Mouse (Mus musculus) intestine, embryonic 14.5 days (tissue): Measurements from ENCODE around the gene Dmwd. TPM values are rescaled to one million over a fixed set of nuclear protein-coding genes. Genes with fewer than 3 reads are reported as not detected.

Experiments
- ATAC-seq: fragments of 200-750 bp; cut with Nextera tagmentation; replicated peaks from 2 replicates; pipeline ENCODE4 v1.8.0; 2017; ENCODE audit warnings: low read depth, moderate number of reproducible peaks, moderate TSS enrichment, moderate library complexity; ENCODE audit not compliant: low FRiP score, low TSS enrichment
- DNase-seq: peaks from one replicate; pipeline ENCODE4 v3.0.0-alpha.2; 2018; ENCODE audit warnings: low spot score
- H3K27ac ChIP-seq: fragments of 300-500 bp; sonication (generic); 2 replicates; pipeline ENCODE4 v1.5.1; 2014; ENCODE audit warnings: low read depth, mild to moderate bottlenecking, control low read depth
- H3K27me3 ChIP-seq: fragments of 300-500 bp; sonication (generic); replicated peaks from 2 replicates; pipeline ENCODE4 v1.6.1; 2014; ENCODE audit warnings: low read length, control low read depth; ENCODE audit not compliant: control insufficient read depth, insufficient read depth
- H3K36me3 ChIP-seq: fragments of 300-500 bp; sonication (generic); 2 replicates; pipeline ENCODE4 v1.6.1; 2014; ENCODE audit warnings: low read length, control low read depth; ENCODE audit not compliant: control insufficient read depth, insufficient read depth
- H3K4me1 ChIP-seq: fragments of 300-500 bp; sonication (generic); replicated peaks from 2 replicates; pipeline ENCODE4 v1.6.1; 2014; ENCODE audit warnings: low read length, control low read depth, mixed read lengths; ENCODE audit not compliant: control insufficient read depth, insufficient read depth
- H3K4me2 ChIP-seq: fragments of 300-500 bp; sonication (generic); 2 replicates; pipeline ENCODE4 v1.6.1; 2014; ENCODE audit warnings: low read length
- H3K4me3 ChIP-seq: fragments of 300-500 bp; sonication (generic); 2 replicates; pipeline ENCODE4 v1.5.1; 2014; ENCODE audit warnings: low read depth, low read length, control low read depth, mixed read lengths
- H3K9ac ChIP-seq: fragments of 300-500 bp; sonication (generic); 2 replicates; pipeline ENCODE4 v1.6.1; 2014; ENCODE audit warnings: mild to moderate bottlenecking, low read length
- H3K9me3 ChIP-seq: fragments of 300-500 bp; sonication (generic); 2 replicates; pipeline ENCODE4 v1.6.1; 2016; ENCODE audit warnings: low read length, control low read depth; ENCODE audit not compliant: control insufficient read depth
- WGBS: fragments of 180-500 bp; shearing (Covaris S2); extraction: QIAGEN DNeasy Blood & Tissue Kit; methylation state at CpG from one replicate; pipeline ENCODE4 v1.1.7; 2014; 5-methylcytosine and 5-hydroxymethylcytosine counted together
- microRNA-seq: library from miRNA; unstranded; fragments of <30 nt; microRNA quantifications from one replicate; pipeline ENCODE4, GENCODE M21; 2016
- polyA plus RNA-seq: library from polyadenylated mRNA; unstranded; fragments of >200 nt; fragmentation: Nextera tagmentation; extraction: Ambion mirVana; gene quantifications from 2 replicates; pipeline ENCODE4 v1.2.1, GENCODE M21; 2014

Gene Dmwd
- polyA plus RNA-seq, 1 experiment from 2014 or later: 15.8 TPM

DNA sequence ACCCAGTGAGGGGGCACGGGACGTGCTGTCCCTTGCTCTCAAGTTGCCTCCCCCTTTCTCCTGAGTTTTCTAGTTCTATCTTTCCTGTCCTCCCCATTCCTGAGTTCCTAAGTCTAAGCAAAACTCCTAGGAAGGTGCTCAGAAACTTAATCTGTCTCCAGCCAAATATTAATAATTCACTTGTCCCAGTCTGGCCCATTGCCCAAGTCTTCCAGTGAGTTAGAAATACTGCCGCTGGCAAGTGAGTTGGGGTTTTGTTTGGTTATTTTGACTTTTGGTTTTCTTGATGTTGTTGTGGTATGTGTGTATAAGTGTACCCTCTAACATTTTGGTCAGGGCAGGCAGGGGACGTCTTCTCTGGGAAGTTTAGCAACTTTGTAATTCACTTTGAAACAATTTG is 45.7 kb downstream of the Dmwd start:
- WGBS: 90% methylated on average over 4 of the region's 4 CpGs
- no peak for DNase-seq

GRCm38 (mm10) chr7:19124713-19125112 is 48.7 kb downstream of the Dmwd start:
- Histone ChIP-seq H3K36me3 (peaks cover 9% of the 10 kb centered on the region), H3K4me2 (no peak overlapping the region), H3K4me3 (no peak overlapping the region), H3K9ac (no peak overlapping the region), H3K27me3 (no peaks in the 10 kb centered on the region), H3K27ac (no peak overlapping the region), H3K4me1 (peaks cover 8% of the 10 kb centered on the region), H3K9me3 (peaks cover 3% of the 10 kb centered on the region; the same call in 1 of the 2 replicates)
- WGBS: 91% methylated on average over 6 of the region's 6 CpGs
- ATAC-seq (no peak), DNase-seq (no peak)

More for the DNA sequence above, 45.7 kb downstream of the Dmwd start:
- no peaks in the 10 kb centered on the region for H3K36me3 ChIP-seq
- no peak overlapping the region for H3K4me3 ChIP-seq
- no peak for ATAC-seq
- H3K27me3 ChIP-seq: no peaks in the 10 kb centered on the region
- H3K4me1 ChIP-seq: peaks cover 8% of the 10 kb centered on the region
- H3K9ac ChIP-seq: no peak overlapping the region
- H3K4me2 ChIP-seq: no peak overlapping the region
- no peak overlapping the region for H3K27ac ChIP-seq
- H3K9me3 ChIP-seq: peaks cover 7% of the 10 kb centered on the region; the same call in 1 of the 2 replicates

- no peaks in the 10 kb centered on the region for H3K27me3 ChIP-seq
- H3K4me1 ChIP-seq: peaks cover 12% of the 10 kb centered on the region; the same call in 1 of the 2 replicates
- H3K27ac ChIP-seq: no peak overlapping the region
- no peak for DNase-seq
- no peaks in the 10 kb centered on the region for H3K9me3 ChIP-seq
- no peak overlapping the region for H3K9ac ChIP-seq
- no peak overlapping the region for H3K4me3 ChIP-seq
- no peak overlapping the region for H3K4me2 ChIP-seq
- H3K36me3 ChIP-seq: peaks cover 9% of the 10 kb centered on the region
- WGBS: 76% methylated on average over 5 of the region's 5 CpGs
- ATAC-seq: no peak
Observed at GRCm38 (mm10) chr7:19127744-19128143, 51.7 kb downstream of the Dmwd start.

DNA sequence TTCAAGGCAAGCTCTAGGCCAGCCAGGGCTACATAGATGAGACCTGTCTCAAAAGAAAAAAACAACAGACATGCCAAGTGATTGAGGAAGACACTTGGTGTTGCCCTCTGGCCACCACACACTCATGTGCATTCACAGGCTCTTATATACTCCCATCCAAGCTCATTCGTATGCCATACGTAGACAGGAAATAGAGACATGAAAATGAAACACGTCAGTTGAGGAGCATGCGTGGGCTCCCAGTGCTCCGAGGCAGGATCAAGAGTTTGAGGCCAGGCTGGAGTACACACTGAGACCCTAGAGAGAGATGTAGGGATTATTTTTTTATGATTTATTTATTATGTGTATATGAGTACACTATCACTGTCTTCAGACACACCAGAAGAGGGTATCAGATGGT is 53.4 kb downstream of the Dmwd start:
- Histone ChIP-seq H3K27me3 (no peaks in the 10 kb centered on the region), H3K4me2 (no peak overlapping the region), H3K36me3 (peaks cover 9% of the 10 kb centered on the region), H3K4me3 (no peak overlapping the region), H3K9ac (no peak overlapping the region), H3K27ac (no peak overlapping the region), H3K9me3 (no peaks in the 10 kb centered on the region), H3K4me1 (peaks cover 12% of the 10 kb centered on the region; the same call in 1 of the 2 replicates)
- ATAC-seq (no peak), DNase-seq (no peak)
- WGBS: 92% methylated on average over 5 of the region's 5 CpGs

DNA sequence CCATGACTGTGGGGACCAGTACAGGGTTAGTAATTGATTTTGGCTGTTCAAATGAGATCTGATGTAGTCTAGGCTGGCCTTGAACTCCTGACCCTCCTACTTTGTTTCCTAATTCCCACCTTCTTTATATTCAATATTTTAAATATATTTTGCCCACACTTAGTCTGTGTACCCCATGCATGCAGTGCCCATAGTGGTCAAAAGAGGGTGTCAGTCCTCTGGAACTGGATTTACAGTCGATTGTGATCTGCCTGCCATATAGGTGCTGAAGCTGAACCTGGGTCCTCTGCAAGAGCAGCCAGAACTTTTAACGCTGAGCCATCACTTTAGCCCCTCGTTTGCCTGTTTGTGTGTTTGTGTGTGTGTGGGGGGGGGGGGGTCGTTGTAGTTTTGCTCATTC is 54.6 kb downstream of the Dmwd start:
- WGBS: 32% methylated on average over 4 of the region's 4 CpGs
- peaks cover 18% of the 10 kb centered on the region for H3K36me3 ChIP-seq
- peak overlapping the region; percentile 43 for H3K27ac ChIP-seq
- DNase-seq: no peak
- no peak for ATAC-seq
- H3K9me3 ChIP-seq: no peaks in the 10 kb centered on the region
- H3K27me3 ChIP-seq: no peaks in the 10 kb centered on the region
- peak overlapping the region; percentile 67 for H3K4me2 ChIP-seq
- peak overlapping the region; percentile 40 for H3K4me3 ChIP-seq
- H3K4me1 ChIP-seq: peaks cover 12% of the 10 kb centered on the region; the same call in 1 of the 2 replicates
- no peak overlapping the region for H3K9ac ChIP-seq

DNA sequence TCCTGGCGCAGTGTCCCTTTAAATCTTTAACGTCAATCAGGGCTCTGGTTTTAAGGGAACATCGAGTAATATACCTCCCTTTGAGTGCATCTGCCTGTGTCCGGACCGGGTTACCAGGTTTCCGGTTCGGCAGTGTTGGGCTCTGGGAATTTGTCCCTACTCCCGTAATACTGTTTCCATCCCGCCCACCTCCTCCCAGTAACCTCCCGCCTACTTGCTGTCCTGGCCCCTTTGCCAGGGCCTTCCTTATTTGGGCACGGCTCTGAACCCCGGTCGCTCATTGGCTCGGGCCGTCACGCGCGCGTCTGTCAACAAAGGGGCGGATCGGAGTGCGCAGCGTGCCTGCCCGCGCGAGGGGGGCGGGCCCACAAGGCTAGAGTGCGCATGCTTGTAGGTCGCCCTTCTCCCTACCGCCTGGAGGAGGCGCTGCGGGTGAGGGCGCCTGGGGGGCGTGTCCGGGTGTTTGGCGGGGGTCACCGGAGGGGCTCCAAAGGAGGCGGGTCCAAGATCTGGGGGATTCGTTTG is 55.4 kb downstream of the Dmwd start:
- Histone ChIP-seq H3K4me2 (peak overlapping the region; percentile 67), H3K4me3 (peak overlapping the region; percentile 40), H3K27ac (peak overlapping the region; percentile 47), H3K9me3 (no peaks in the 10 kb centered on the region), H3K36me3 (peaks cover 26% of the 10 kb centered on the region), H3K27me3 (no peaks in the 10 kb centered on the region), H3K4me1 (peaks cover 12% of the 10 kb centered on the region; the same call in 1 of the 2 replicates), H3K9ac (peak overlapping the region; percentile 37; the same call in 1 of the 2 replicates)
- DNase-seq (peak; percentile 94), ATAC-seq (peak; percentile 99)
- WGBS: under 1% methylated on average over 39 of the region's 39 CpGs

Small RNA genes lying within 50 kb of the gene (microRNA-seq; reads per million reads assigned to microRNA genes)
- gene Mir3100: 0.76 reads per million

Other genes starting within 250 kb of the Dmwd start
- gene Mill2, start 236.3 kb upstream of the Dmwd start, polyA plus RNA-seq: 0.62 and 1.1 TPM in 2 replicates
- gene Pglyrp1, start 204.9 kb upstream of the Dmwd start, polyA plus RNA-seq: 17.7 and 26.7 TPM in 2 replicates
- 21.5 and 21.7 TPM in 2 replicates for gene Ccdc61, start 165.8 kb upstream of the Dmwd start, polyA plus RNA-seq
- gene Nova2, start 150.3 kb upstream of the Dmwd start, polyA plus RNA-seq: 0.66 and 0.75 TPM in 2 replicates
- gene Nanos2, start 88.8 kb upstream of the Dmwd start, polyA plus RNA-seq: not detected in 2 replicates
- gene Mypop, start 85.0 kb upstream of the Dmwd start, polyA plus RNA-seq: 2.8 and 3.2 TPM in 2 replicates
- gene Irf2bp1, start 72.2 kb upstream of the Dmwd start, polyA plus RNA-seq: 29.5 and 29.6 TPM in 2 replicates
- 21.6 and 21.9 TPM in 2 replicates for gene Foxa3, start 52.7 kb upstream of the Dmwd start, polyA plus RNA-seq
- gene Sympk, start 51.9 kb upstream of the Dmwd start, polyA plus RNA-seq: 23.9 and 26.1 TPM in 2 replicates
- not detected in 2 replicates for gene Rsph6a, start 21.5 kb upstream of the Dmwd start, polyA plus RNA-seq
- 57.4 and 60.0 TPM in 2 replicates for gene Dmpk, start 7.6 kb downstream of the Dmwd start, polyA plus RNA-seq
- 15.7 and 15.8 TPM in 2 replicates for gene Six5, start 18.4 kb downstream of the Dmwd start, polyA plus RNA-seq
- 3.7 and 4.7 TPM in 2 replicates for gene Gm4969, start 42.1 kb downstream of the Dmwd start, polyA plus RNA-seq
- gene Fbxo46, start 43.6 kb downstream of the Dmwd start, polyA plus RNA-seq: 8.1 and 8.8 TPM in 2 replicates
- gene Qpctl, start 73.1 kb downstream of the Dmwd start, polyA plus RNA-seq: 10.1 and 11.0 TPM in 2 replicates
- gene Snrpd2, start 73.5 kb downstream of the Dmwd start, polyA plus RNA-seq: 166 and 167 TPM in 2 replicates
- 2.2 and 2.7 TPM in 2 replicates for gene Gipr, start 89.9 kb downstream of the Dmwd start, polyA plus RNA-seq
- gene Eml2, start 100.2 kb downstream of the Dmwd start, polyA plus RNA-seq: 1.9 and 2.9 TPM in 2 replicates
- 1.2 and 1.5 TPM in 2 replicates for gene Gpr4, start 136.3 kb downstream of the Dmwd start, polyA plus RNA-seq
- gene Opa3, start 152.1 kb downstream of the Dmwd start, polyA plus RNA-seq: 37.4 and 43.9 TPM in 2 replicates
- 78.5 and 79.2 TPM in 2 replicates for gene Vasp, start 195.6 kb downstream of the Dmwd start, polyA plus RNA-seq
- 0.14 and 0.31 TPM in 2 replicates for gene Ppm1n, start 203.8 kb downstream of the Dmwd start, polyA plus RNA-seq
- 12.2 and 14.3 TPM in 2 replicates for gene Rtn2, start 206.4 kb downstream of the Dmwd start, polyA plus RNA-seq
- gene Fosb, start 233.8 kb downstream of the Dmwd start, polyA plus RNA-seq: 0.08 and 0.49 TPM in 2 replicates